Mouse (Mus musculus) heart, adult 8-10 months (tissue): ENCODE data around the gene Aldh4a1. TPM values are rescaled to one million over a fixed set of nuclear protein-coding genes. Genes with fewer than 3 reads are reported as not detected.

Source experiments
- DNase-seq: peaks from one replicate; pipeline ENCODE4 v3.0.0; 2022; ENCODE audit warnings: low spot score
- total RNA-seq, 4 experiments: library from RNA; stranded (reverse); gene quantifications; 2 replicates each; pipeline ENCODE4 v1.2.4; 2022

The Aldh4a1 gene
- total RNA-seq, 4 experiments from 2014 or later, result 96.8 to 104 (median 101) TPM

DNA sequence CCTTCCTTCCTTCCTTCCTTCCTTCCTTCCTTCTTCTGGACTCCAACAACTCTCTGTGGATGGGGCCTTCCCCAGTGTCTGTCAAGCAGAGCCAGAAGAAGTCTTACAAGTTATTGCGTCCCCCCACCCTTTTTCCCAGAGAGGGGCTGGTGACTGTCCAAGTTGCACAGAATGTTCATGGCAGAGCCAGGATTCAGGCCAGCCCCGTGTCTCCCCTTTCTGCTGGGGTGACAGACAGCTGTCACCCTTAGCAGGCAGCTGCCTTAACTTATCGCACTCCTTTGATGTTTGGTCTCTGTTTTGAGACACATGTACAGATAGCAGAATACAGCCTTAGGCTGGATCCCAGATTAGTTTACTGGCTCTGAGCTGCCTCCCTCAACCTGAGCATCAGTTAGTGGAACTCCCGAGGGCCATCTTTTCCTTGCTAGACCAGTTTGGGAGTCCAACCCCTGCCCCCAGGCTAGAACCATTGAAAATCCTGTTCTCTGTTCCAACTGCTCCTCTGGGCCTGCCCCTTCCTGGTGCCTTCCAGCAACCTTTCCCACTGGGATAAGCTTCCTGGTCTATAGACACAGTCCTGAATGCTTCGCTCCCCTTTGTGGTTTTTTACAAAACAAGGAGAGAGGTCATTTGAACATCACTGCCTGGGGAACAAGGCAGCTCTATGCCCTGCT lies 33.2 kb upstream of the Aldh4a1 start:
- no peak for DNase-seq

- no peak for DNase-seq
Measured at GRCm38 (mm10) chr4:139590446-139590845, 32.2 kb upstream of the Aldh4a1 start.

GRCm38 (mm10) chr4:139592895-139593294 lies 29.8 kb upstream of the Aldh4a1 start:
- no peak for DNase-seq

- DNase-seq, result no peak
Measured at GRCm38 (mm10) chr4:139593383-139593782, 29.3 kb upstream of the Aldh4a1 start.

DNA sequence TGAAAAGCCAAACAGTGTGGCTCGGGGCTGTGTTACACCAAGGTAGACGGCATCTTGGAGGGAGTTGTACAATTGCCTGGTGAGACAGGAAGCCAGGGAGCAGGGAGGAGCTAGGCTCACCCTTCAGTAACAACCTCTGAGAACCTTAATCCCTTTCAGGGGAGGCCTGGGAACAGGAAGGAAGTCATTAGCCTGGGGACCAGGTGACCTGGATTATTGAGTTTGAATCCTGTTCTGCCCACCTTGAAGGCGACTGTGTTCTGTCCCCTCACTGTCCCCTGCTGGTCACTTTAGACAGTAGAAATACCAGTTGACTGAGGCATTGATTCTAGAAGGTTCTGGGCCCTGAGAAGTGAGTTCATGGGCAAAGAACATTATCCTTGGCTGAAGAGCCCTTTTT lies 28.6 kb upstream of the Aldh4a1 start:
- no peak for DNase-seq

DNA sequence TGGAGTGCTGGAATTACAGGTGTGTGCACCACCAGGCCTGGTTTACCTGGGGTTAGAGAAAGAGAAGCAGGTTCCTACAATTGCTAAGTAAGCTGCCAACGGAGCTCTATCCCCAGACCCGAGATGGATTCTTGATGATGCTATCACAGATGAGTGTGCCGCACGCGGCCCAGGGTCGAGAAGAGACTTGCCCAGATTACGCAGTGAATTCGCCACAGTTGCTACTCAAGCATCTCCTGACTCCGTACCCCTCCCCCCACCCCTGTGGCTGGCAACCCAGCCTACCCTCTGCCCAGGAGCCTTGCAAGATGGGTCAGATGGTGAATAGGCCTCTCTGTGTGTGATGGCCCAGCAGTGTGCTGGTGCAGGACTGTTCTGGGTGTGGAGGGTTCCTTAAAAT lies 26.0 kb upstream of the Aldh4a1 start:
- no peak for DNase-seq

DNA sequence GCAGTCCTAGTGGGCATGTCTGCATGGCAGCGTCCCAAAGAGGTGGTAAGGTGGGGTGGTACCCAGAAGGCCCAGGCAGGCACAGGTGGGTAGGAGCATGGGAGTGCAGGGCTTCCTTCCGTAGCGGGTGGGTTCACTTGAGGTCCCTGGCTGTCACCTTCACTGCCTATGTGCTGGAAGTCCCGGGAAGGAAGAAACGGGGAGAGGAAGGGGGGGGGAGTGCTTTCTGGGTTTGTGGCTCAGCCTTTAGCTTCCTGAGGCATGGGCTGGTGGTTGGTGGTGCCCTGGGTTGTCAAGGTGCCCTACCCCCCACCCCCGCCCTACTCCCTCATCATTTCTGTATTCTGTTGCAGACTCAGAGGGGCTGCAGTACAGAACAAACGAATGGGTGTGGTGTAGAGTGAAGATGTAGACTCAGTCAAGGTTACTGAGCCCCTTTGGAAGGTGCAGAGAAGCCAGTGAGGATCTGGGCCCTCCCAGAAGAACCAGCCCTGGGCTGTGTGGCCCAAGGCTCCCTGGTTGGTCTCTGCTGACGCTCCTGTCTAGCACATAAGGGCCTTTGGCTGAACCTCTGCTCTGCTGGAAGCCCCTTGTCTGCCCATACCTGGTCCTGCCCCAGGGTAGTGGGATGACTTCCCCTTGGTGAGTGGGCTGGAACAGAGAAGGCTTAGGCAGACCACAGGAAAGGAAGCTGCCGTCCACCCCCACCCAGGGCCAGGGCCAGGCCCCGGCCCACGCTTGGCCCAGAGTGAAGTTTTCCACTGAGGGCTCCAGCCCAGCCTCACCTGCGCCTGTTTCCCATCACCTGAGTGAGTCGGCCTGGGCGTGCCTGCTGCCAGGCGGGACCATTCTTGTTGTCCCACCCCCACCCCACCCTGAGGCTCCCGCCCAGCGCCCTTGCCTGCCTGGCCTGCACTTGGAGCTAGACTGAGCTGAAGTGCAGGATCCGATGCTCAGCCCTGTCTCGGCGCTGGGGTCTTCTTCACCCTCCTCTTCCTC lies 25.1 kb upstream of the Aldh4a1 start:
- DNase-seq, result no peak

DNA sequence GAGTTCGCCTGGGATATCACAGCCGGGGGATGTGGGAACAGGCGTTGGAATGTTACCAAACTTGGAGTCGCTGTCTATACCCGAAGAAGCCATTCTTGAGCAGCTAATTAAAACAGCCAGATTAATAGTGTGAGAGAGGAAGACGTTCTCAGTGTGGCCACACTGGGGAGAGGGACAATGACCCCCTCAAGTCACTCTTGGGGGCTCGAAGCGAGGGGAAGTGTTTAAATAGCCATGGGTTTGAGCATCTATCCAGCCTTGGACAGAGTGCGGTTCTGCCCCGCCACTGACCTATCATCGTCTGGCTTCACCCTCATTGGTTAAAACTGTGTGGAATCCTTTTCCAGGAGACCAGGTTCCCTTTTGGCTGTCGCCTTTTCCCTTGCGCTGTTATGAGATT lies 24.3 kb upstream of the Aldh4a1 start:
- DNase-seq, result no peak

DNA sequence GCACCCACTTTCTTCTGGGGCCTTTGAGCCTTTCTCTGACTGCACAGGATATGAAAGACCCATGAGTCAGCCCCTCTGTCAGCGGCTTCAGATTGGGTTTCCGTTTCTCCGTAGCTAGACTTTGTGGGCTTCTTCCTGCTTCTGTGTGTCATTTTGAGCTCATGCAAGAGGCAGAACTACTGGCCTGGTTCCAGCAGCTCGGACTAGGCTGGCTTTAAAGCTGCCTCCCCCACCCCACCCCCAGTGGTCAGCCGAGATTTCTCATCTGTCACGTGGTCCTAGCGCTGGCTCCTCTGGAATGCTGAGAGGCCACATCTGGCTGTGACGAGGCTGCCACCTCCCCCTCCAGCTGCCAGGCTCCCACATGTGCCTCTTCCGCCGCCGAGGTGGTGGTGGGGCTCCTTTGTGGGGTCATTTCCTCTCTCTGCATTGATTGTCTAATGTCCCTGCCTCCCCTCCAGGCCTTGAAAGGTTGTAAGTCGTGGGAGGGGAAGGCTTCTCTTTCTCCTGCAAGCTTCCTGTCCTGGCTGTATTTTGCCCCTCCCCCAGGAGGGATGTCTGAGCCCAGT lies 23.6 kb upstream of the Aldh4a1 start:
- peak; percentile 88 for DNase-seq

- DNase-seq, result no peak
Measured at GRCm38 (mm10) chr4:139601519-139602356, 20.9 kb upstream of the Aldh4a1 start.

GRCm38 (mm10) chr4:139602357-139603244 lies 20.1 kb upstream of the Aldh4a1 start, which contains the start of gene Gm21969:
Gm21969 (plus strand) TSS chr4:139603186.
- DNase-seq, result no peak

- DNase-seq, result no peak
Measured at GRCm38 (mm10) chr4:139605216-139605615, 17.4 kb upstream of the Aldh4a1 start.

GRCm38 (mm10) chr4:139606732-139607131 lies 15.9 kb upstream of the Aldh4a1 start:
- no peak for DNase-seq

GRCm38 (mm10) chr4:139608975-139609374 lies 13.7 kb upstream of the Aldh4a1 start:
- DNase-seq, result no peak

GRCm38 (mm10) chr4:139610954-139611353 lies 11.7 kb upstream of the Aldh4a1 start:
- no peak for DNase-seq

- peak; percentile 88 for DNase-seq
Measured at GRCm38 (mm10) chr4:139611542-139611953, 11.1 kb upstream of the Aldh4a1 start.

- DNase-seq, result no peak
Measured at GRCm38 (mm10) chr4:139614524-139615260, 8.0 kb upstream of the Aldh4a1 start.

GRCm38 (mm10) chr4:139616276-139617000 lies 6.2 kb upstream of the Aldh4a1 start:
- DNase-seq, result peak; percentile 69

DNA sequence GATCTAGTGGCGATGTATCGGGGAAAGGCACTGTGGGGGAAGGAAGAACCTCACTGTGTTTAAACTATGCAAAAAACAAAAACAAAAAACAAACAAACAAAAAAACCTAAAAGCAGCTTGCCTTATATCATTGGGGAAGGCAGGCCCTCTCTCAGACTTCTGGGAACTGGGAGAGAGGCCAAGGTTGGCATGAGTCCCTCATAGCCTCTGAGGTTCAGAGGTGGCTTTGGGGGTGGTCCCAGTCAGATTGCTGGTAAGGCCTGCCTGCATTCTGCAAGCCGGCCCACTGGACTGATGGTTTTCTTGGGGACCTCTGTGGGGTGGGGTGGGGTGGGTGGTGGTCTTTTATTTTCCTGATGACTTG lies 5.7 kb upstream of the Aldh4a1 start:
- DNase-seq, result no peak
